Mouse (Mus musculus) spleen, adult 2 months (tissue): Measurements from ENCODE around the gene Nfib.

ENCODE experiments used
- CTCF ChIP-seq: fragments of 200-500 bp; IDR thresholded peaks from 2 replicates; pipeline ENCODE4 v1.5.1; 2011; ENCODE audit warnings: mild to moderate bottlenecking, inconsistent platforms; ENCODE audit not compliant: insufficient read depth, insufficient read length, insufficient replicate concordance; ENCODE audit errors: extremely low read depth
- POLR2A ChIP-seq: fragments of 200-500 bp; IDR thresholded peaks from 2 replicates; pipeline ENCODE4 v1.6.1; 2011; ENCODE audit warnings: low read depth, low read length, inconsistent platforms

GRCm38 (mm10) chr4:82306045-82306444 lies 399.5 kb downstream of the Nfib start:
- TF ChIP-seq CTCF: no peak
- TF ChIP-seq POLR2A: no peak
